Mouse (Mus musculus): Measurements from ENCODE around the gene Iqschfp.

GRCm38 (mm10) chr3:68351461-68351860 is 459.4 kb downstream of the Iqschfp start:
- TF ChIP-seq CTCF (IDR thresholded peaks at IDR 0.05; ENCODE audit: borderline replicate concordance, insufficient read depth, low read depth, low read length) (no peak), POLR2A (IDR thresholded peaks at IDR 0.05; ENCODE audit: borderline replicate concordance, insufficient read depth, low read length) (no peak)
